ENCODE assay signal across 8 mouse cellular contexts in genomic region chr11:5314796-5315195, GRCm38 (mm10). TPM values are rescaled to one million over a fixed set of nuclear protein-coding genes. Genes with fewer than 3 reads are reported as not detected.
A peak's percentile ranks its signal among the peaks of the same experiment; 100 is the strongest.
DNase-seq lines count a peak whose midpoint lies in the region; ATAC-seq lines count a peak whose summit lies in the region.

No protein-coding gene starts in this region.

- H3K36me3 ChIP-seq in embryonic facial prominence, embryonic 13.5 days: no peaks in the 10 kb centered on the region
- no peaks in the 10 kb centered on the region for H3K36me3 ChIP-seq in limb, embryonic 13.5 days

- peaks cover 38% of the 10 kb centered on the region for H3K4me1 ChIP-seq in embryonic facial prominence, embryonic 13.5 days
- H3K4me1 ChIP-seq in limb, embryonic 13.5 days: peaks cover 39% of the 10 kb centered on the region

- ATAC-seq in frontal cortex, adult (ENCODE audit: low TSS enrichment): no peak
- no peak for ATAC-seq in embryonic facial prominence, embryonic 13.5 days (ENCODE audit: insufficient number of reproducible peaks, insufficient read depth, low FRiP score, low TSS enrichment, low read depth)
- ATAC-seq in limb, embryonic 13.5 days (ENCODE audit: low FRiP score, low read depth): no peak

- no peak overlapping the region for H3K4me3 ChIP-seq in embryonic facial prominence, embryonic 13.5 days
- H3K4me3 ChIP-seq in limb, embryonic 13.5 days: no peak overlapping the region

- H3K27me3 ChIP-seq in embryonic facial prominence, embryonic 13.5 days: no peaks in the 10 kb centered on the region
- no peaks in the 10 kb centered on the region for H3K27me3 ChIP-seq in limb, embryonic 13.5 days

- peak overlapping the region; percentile 87 for H3K27ac ChIP-seq in embryonic facial prominence, embryonic 13.5 days
- H3K27ac ChIP-seq in limb, embryonic 13.5 days: peak overlapping the region; percentile 81

- peak; percentile 35 to 59 for DNase-seq in frontal cortex, postnatal 10 days (ENCODE audit: low spot score in 2 of 2)
- DNase-seq in NIH3T3 (ENCODE audit: low read depth): peak; percentile 41
- DNase-seq in kidney, adult 9 months: peak; percentile 70
- DNase-seq in retina, postnatal 7 days (ENCODE audit: low read depth, low spot score): peak; percentile 28
- no peak for DNase-seq in spleen, postnatal 14 days (ENCODE audit: low spot score in 2 of 2)

- no peak overlapping the region for H3K4me2 ChIP-seq in embryonic facial prominence, embryonic 13.5 days
- no peak overlapping the region for H3K4me2 ChIP-seq in limb, embryonic 13.5 days (replicated peaks)

- no peaks in the 10 kb centered on the region for H3K9me3 ChIP-seq in embryonic facial prominence, embryonic 13.5 days
- no peaks in the 10 kb centered on the region for H3K9me3 ChIP-seq in limb, embryonic 13.5 days

- H3K9ac ChIP-seq in embryonic facial prominence, embryonic 13.5 days: no peak overlapping the region
- no peak overlapping the region for H3K9ac ChIP-seq in limb, embryonic 13.5 days

RNA-seq across cellular contexts. Expression of gene Kremen1, which starts 53.4 kb away (rescaled TPM):
- polyA plus RNA-seq in embryonic facial prominence, embryonic 13.5 days (2015; fragmentation: Nextera tagmentation; extraction: Ambion mirVana): 23.8 and 25.1 TPM in 2 replicates
- 20.5 and 24.3 TPM in 2 replicates for polyA plus RNA-seq in limb, embryonic 13.5 days (2015; fragmentation: Nextera tagmentation; extraction: Ambion mirVana)

Comparison
In these comparisons a context has a peak if more than half of its experiments do, and no peak if none do; other contexts are left out.
1. DNase-seq: peak in frontal cortex, postnatal 10 days (2 of 2), NIH3T3 (single experiment), kidney, adult 9 months (single experiment) and retina, postnatal 7 days (single experiment); none in spleen, postnatal 14 days (0 of 2).